Mouse (Mus musculus): ENCODE measurements around the gene Drc3. TPM values are rescaled to one million over a fixed set of nuclear protein-coding genes. Genes with fewer than 3 reads are reported as not detected.

Drc3 gene
- total RNA-seq, 2 experiments from 2014 or later = 1.1 to 1.2 TPM

DNA sequence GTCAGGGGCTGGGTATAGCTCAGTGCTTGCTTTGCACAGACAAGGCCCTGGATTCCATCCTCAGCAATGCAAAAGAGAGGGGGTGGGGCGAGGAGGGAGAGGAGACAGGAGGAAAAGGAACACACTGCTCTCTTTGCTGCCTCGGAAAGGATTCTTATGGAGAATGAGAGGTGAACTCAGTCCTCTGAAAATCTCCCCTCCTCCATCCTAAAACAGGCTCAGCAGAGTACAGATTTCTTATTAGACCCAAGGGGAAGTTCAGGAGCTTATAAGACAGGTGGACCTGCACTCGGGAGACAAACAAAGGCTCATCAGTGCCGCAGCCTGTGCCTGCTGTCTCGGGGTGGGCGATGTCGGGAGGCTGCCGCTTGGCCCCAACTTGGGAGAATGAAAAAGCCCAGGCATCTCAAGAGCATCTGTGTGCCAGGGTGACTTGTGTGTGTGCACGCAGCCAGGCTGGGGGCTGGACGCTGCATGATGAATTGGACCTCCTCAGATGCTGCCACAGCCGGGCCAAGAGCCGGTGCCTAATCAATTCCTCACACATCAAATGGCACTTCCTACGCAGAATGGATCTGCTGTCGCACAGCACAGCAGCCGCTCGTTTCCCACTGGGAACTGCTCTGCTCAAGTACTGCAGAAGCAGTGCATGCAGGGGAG lies 31.8 kb downstream of the Drc3 start:
- intact Hi-C loops (cut with DNase I) = no loop called here
- no peak for DNase-seq

- intact Hi-C loops (cut with DNase I) = no loop called here
Measured at GRCm38 (mm10) chr11:60385946-60386345, 32.8 kb downstream of the Drc3 start.

DNA sequence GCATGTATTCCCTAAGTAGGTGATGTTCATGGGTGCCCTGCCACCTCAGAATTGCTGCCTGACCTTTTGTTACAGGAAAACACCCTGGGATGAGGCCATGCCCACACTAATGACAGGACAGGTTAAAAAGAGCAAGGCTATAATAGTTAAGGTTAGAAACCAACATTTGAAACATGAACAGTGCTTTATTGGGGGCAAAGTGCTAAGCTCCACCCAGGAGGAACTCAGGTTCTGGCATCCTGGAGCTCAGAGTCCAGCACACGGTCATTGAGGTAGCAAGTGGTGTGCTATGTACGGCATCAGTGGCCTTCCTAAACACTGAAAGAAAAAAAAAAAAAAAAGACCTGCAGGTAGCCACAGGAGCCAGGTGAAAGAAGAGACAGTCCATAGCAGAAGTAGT lies 34.8 kb downstream of the Drc3 start:
- intact Hi-C loops (cut with DNase I) = no loop called here
- DNase-seq = no peak

More at GRCm38 (mm10) chr11:60385946-60386345, 32.8 kb downstream of the Drc3 start:
- DNase-seq = no peak

DNA sequence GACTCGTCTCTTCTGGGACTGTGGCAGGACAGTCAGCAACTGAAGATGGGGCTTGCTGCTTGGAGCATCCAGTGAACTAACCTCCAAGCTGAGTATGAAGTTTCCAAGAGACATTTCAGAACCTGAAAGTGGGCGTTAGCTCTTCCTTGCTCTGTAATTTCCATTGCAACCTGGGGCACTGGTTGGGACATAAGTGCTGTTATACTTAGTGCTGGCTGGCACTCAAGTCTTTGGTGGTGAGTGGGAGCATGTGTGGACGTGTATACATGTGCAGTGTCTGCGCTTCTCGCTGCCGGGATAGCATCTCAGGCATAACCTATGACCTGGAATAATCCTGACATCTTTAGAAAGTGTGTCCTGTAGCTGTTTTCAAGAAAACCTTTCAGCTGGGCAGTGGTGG lies 38.2 kb downstream of the Drc3 start:
- intact Hi-C loops (cut with DNase I) = no loop called here

DNA sequence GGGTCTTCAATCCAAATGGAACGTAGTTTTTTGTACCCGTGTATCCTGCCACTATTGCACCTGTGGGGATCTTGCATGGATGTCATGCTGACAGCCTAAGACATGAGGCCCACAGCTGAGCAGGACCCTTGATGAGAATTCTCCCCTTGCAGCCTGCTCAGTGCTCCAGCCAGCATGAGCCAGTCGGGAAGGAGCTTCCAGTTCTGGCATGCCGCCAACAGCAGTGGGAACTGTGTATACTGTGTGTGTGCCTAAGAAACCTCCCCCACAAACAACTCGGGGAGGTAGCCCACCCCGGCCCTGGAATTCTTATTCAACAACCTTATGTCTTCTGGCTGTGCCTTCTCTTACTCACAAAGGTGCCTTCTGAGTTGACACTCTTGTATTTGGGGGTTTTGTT lies 43.4 kb downstream of the Drc3 start:
- no peak for DNase-seq
- intact Hi-C loops (cut with DNase I) = loop anchor here (5.0 kb wide), 1 partner anchor 34 kb away; no protein-coding TSS in a partner anchor

More for the DNA sequence above, 38.2 kb downstream of the Drc3 start:
- no peak for DNase-seq

DNA sequence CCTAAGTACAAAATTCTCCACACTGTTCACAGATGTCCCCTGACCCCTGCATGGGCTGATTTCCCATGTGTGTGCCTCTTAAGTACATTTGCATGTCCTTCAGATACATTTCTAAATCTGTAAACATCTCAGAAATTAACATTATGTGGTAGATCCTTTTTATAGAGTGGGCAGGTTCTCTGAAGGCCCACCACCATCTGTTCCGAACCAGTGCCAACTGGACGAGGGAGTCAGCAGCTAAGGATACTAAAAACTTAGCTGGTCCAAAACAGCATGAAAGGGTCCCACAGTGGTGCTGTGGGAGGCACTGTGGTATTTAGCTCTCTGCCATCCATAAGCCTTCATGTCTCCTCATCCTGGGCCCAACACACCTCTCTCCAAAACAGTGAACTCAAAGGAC lies 44.0 kb downstream of the Drc3 start:
- intact Hi-C loops (cut with DNase I) = loop anchor here (5.0 kb wide), 1 partner anchor 35 kb away; no protein-coding TSS in a partner anchor
- DNase-seq = no peak

GRCm38 (mm10) chr11:60406606-60407005 lies 53.5 kb downstream of the Drc3 start:
- intact Hi-C loops (cut with DNase I) = loop anchor here (5.0 kb wide), 2 partner anchors 39 to 309 kb away; no protein-coding TSS in a partner anchor
- no peak for DNase-seq

DNA sequence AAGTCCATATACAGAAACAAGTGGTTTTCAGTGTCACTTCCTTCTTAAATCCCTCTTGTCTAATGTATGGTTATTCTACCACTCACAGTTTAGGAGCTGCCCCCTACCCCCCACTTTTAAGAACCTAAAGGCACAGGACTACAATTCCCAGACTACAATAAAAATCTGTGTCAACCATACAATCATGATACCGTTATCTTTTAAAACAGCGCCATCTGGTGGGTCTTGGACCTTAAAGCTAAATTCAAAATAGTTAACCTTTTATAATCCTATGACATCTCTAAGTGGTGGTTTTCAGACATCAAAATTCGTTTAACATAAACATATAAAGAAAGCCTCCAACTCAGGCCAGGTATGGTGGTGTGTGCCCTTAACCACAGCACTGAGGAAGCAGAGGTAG lies 59.0 kb downstream of the Drc3 start:
- peak in 1 of 2 experiments; percentile 43 for DNase-seq
- intact Hi-C loops (cut with DNase I) = loop anchor here (5.0 kb wide), 2 partner anchors 160 to 210 kb away; no protein-coding TSS in a partner anchor

GRCm38 (mm10) chr11:60412921-60413320 lies 59.8 kb downstream of the Drc3 start:
- intact Hi-C loops (cut with DNase I) = loop anchor here (5.0 kb wide), 2 partner anchors 161 to 211 kb away; no protein-coding TSS in a partner anchor
- DNase-seq = no peak

GRCm38 (mm10) chr11:60416590-60416962 lies 63.4 kb downstream of the Drc3 start:
- no peak for DNase-seq
- intact Hi-C loops (cut with DNase I) = loop anchor here (5.0 kb wide), 1 partner anchor 314 kb away; no protein-coding TSS in a partner anchor

GRCm38 (mm10) chr11:60416963-60417716 lies 64.0 kb downstream of the Drc3 start, which contains the start of gene Gid4:
TSS of gene Gid4 (plus strand) at chr11:60417145.
- intact Hi-C loops (cut with DNase I) = loop anchor here (5.0 kb wide), 1 partner anchor 315 kb away; no protein-coding TSS in a partner anchor
- peak; percentile 97 to 98 for DNase-seq

- intact Hi-C loops (cut with DNase I) = loop anchor here (5.0 kb wide), 1 partner anchor 316 kb away; no protein-coding TSS in a partner anchor
- peak in 1 of 2 experiments; percentile 23 for DNase-seq
Measured at GRCm38 (mm10) chr11:60417717-60418472, 64.8 kb downstream of the Drc3 start, which contains the start of gene Atpaf2. TSS of gene Atpaf2 (minus strand) at chr11:60418457.

- intact Hi-C loops (cut with DNase I) = loop anchor here (5.0 kb wide), 1 partner anchor 316 kb away; no protein-coding TSS in a partner anchor
- DNase-seq = no peak
Measured at GRCm38 (mm10) chr11:60418473-60418803, 65.3 kb downstream of the Drc3 start.

GRCm38 (mm10) chr11:60422046-60422668 lies 69.0 kb downstream of the Drc3 start:
- intact Hi-C loops (cut with DNase I) = no loop called here

DNA sequence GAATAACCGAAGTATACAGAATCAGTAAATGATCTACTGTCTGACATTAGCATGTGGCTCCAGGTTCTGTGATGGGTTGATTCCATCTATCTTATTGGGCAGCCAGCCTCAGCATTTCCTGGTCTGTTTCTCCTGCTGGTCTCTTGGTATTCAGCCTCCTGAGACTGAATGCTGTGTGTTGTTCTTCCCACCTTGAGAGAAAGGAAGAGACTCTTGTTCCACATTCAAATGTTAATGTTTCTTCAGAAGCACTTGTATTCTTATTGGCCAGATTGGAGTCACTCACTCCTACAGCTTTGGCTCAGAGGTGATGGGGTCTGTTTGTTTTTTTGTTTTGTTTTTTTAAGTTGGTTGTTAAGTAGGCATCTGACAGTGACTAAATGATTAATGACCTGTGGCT lies 69.9 kb downstream of the Drc3 start:
- no peak for DNase-seq
- intact Hi-C loops (cut with DNase I) = no loop called here

More at GRCm38 (mm10) chr11:60422046-60422668, 69.0 kb downstream of the Drc3 start:
- no peak for DNase-seq

DNA sequence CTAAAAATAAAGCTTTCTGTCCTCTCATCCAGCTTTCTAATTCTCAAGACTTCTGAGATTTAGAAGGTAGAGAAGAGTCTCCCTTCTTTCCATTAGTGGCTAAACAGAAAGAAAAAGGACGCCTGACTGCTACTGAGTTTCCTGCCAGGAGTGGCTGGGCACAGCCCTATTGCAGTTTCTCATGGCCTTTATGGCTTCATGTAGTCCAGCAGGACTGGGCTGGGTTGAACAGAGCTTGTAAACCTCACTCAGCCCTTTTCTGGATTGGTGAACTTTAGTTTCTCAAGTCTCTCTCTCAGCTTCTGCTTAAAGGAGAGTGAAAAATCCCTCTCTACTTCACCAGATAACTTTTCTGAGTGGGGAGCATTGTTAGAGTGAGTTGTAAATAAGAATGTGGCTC lies 73.3 kb downstream of the Drc3 start:
- DNase-seq = no peak
- intact Hi-C loops (cut with DNase I) = no loop called here

DNA sequence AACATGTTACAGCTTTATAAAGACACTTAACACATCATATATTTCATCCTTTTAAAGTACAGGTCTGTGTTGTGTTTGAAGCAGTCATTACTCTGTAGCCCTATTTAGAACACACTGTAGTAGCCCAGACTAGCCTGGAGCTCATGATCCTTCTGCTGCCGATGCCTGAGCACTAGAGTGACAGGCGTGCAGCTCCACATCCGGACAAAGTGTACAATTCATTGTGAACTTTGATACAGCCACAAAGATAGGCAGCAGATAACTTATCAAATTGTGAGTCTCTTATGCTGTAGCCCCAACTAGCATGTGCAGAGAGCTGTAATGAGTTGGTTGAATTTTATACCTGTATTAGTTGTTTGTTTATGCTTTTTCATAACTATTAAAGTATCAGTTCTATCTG lies 74.5 kb downstream of the Drc3 start:
- no peak for DNase-seq
- intact Hi-C loops (cut with DNase I) = no loop called here

- intact Hi-C loops (cut with DNase I) = no loop called here
- no peak for DNase-seq
Measured at GRCm38 (mm10) chr11:60433501-60433900, 80.4 kb downstream of the Drc3 start.

DNA sequence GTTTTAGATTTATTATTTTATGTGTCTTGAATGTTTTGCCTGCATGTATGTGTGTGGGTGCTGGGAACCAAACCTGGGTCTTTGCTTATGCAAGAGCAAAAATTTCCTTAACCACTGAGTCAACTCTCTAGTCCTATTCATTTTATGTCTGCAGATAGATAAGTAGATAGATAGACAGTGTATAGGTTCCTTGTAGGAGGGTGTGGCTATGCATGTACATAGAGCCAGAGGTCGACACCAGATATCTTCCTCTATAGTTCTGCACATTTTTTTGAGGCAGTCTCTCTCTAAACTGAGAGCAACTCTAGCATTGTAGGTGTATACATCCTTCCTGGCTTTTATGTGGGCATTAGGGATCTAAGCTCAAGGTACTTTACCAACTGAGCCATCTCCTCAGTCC lies 82.0 kb downstream of the Drc3 start:
- no peak for DNase-seq
- intact Hi-C loops (cut with DNase I) = no loop called here

- DNase-seq = no peak
- intact Hi-C loops (cut with DNase I) = no loop called here
Measured at GRCm38 (mm10) chr11:60436618-60437017, 83.5 kb downstream of the Drc3 start.
